Mouse (Mus musculus): ENCODE measurements around the gene Adamts8. TPM values are rescaled to one million over a fixed set of nuclear protein-coding genes. Genes with fewer than 3 reads are reported as not detected.

Gene Adamts8
- total RNA-seq, 2 experiments from 2014 or later = 4.1 to 4.5 TPM

DNA sequence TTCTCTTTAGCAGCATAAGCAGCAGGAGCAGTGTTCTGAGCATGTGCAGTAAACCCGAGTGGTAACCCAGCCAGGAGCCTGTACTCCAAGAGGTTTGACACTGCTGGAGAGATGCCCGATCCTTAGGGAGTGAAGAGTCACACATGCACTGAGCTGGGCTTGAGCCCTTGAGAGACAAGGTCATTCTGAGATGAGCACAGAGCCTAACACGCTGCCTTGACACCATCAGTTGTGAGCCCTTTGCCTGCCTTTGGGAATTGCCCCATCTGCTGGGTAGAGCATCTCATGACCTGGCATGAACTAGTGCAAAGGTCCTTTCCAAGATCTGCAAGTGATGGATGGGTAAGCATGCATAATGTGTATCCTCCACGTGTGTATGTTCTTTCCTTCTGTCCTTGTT lies 29.6 kb downstream of the Adamts8 start:
- DNase-seq (ENCODE audit: low spot score in 2 of 2) = no peak

DNA sequence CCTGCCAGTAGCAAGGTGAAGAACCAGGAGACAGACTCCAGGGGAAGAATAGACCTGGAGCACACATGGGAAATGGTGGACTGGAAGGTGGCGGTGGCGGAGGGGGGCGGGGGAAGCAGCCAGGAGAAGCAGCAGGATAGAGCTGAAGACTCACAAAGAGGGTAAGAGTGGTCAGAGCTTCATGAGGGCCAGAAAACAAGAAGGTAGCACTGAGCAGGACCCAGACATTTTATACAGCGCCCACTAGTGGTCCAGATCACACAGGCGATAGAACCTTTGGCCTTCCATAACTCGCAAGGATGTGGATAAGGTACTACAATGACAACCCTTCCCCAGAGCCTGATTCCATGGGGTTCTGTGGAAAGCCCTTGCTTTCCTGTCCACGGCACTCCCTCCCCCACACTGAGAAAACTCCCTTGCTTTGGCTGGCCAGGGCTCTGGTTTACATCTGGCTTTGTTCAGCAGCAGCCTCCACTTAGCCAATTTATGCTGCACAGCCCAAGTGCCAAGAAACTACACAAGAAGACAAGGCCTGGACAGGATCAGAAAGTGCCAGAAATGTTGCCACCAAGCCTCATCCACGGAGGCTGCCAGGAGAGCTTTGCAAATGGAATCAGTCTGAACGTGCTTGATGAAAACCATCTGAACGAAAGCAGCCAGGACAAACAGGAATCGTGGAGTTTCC lies 34.1 kb downstream of the Adamts8 start:
- no peak for DNase-seq (ENCODE audit: low spot score in 2 of 2)

DNA sequence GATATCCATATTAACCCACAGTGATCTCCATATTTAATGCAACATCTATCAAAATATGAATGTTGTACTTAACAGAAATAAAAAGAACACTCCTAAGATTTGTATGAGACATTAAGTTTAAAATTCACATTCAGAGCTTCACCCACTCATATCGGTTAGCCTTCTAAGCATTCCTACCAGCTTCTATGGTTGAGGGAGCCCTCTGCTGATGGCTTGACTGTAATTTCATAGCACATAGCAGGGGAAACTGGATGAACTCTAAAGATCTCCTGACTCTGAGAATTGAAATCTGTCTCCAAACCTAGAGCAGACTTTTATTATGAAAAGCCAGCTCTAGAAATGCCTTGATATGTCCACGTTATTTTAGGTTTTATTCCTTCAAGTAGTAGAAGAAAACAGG lies 38.1 kb downstream of the Adamts8 start:
- DNase-seq (ENCODE audit: low spot score in 2 of 2) = no peak

DNA sequence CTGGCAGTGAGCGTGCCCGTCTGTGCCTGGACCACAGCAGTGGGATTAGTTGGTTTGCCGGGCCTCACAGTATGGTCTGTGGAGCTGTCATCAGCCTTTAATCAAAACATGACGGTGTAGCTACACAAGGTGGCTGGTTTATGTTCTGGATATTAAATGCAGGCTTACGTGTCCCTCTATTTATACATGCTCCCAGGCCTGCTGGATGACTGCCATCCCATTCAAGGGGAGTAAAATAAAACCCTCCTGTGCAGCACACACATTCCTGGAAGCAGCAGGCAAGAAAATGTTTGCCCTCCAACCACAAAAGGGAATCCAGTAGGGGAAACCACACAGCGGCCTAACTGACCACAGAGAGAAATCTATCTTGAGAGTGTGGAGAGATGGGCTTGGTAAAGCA lies 43.4 kb downstream of the Adamts8 start:
- no peak for DNase-seq (ENCODE audit: low spot score in 2 of 2)

DNA sequence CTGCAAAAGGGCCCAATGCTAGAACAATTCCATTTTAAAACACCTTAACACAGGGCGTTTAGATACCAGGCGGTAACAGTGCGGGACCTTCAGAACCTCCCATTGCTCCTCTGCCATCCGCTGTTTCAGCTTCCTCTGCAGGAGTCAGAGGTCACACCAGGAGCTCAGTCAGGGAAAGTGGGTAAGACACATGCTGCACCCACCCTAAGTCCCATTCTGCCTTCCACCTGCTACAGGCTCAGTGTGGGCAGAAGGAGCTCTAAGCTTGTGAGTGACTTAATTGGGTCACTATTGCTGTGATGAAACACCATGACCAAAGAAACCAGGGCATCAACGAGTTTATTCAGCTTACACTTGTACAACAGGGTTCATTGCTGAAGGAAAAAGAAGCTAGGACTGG lies 50.7 kb downstream of the Adamts8 start:
- DNase-seq (ENCODE audit: low spot score in 2 of 2) = no peak

DNA sequence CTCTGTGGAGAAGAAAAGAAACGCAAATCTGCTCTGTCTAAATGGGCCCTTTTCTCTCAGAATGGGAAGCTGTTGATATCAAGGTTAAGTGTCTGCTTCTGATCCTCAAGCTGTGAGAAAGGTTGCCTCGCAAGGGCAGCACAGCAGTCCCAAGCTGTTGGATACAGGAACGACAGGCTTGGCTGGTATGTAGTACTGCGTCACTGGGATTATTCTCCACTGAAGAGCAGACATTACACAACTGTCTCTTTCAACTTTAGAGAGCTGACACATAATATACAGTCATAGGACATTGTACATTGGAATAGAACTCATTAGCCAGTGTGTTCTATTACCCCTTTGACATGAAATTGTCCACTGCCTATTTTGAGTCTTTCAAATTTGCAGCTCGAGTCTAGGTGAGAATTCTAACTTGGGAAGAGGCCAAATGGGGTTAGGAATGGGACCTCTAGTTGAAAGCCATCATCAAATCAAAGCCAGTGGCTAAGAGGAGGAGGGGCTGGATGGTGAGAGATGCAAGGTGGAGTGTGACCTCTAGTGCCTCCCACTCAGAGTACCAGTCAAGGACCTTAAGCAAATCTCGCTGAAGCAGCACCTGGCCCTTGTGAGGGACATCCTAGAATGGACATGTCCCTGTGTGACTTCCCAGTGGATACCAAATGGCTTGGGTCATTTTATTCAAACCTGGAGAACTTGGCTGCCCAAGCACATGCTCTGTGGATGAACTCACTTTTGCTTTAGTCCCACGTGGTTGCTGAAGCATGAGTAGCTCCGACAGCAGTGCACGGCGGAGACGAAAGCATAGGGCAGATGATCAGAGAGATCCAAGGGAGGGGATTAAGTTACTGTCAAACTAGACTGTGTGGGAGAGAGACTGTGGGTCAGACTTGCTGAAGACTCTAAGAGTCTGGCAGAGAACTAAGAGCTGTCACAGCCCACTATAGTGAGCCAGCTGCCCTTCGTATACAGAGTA lies 54.5 kb downstream of the Adamts8 start:
- no peak for DNase-seq (ENCODE audit: low spot score in 2 of 2)

DNA sequence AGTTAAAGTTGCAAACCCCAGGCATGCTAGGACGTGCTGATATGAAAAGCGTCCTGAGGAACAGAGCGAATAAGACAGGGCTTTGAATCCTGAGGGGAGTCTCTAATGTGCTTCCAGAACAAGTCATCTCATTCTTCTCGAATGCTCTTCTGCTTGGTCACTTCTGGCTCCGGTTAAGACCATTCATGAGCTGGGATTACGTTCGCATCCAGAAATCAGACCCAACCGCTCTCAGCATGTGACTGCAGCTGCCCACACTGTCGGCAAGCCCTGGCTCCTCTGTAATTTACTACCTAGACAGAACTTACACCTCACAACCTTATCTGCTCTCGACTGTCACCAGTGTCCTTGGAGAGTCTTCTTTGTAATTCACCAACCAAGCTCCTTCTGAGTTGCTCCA lies 58.3 kb downstream of the Adamts8 start:
- DNase-seq (ENCODE audit: low spot score in 2 of 2) = no peak

DNA sequence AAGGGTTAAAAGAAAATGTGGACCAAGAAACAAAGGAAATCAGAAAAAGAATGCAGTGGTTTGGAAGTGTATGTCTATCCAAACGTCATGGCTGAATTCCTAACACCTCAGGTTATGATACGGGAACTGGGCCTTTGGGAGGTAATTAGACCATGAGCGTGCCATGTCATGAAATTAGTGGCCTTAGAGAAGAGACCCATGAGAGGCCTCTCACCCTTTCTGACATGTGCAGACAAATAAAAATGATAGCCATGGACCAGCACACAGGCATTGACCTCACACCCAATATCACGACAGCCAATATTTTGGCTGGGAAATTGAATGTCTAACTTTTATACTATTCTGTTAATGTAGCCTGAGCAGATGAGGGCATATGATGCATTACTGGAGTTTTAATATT lies 60.2 kb downstream of the Adamts8 start:
- no peak for DNase-seq (ENCODE audit: low spot score in 2 of 2)

DNA sequence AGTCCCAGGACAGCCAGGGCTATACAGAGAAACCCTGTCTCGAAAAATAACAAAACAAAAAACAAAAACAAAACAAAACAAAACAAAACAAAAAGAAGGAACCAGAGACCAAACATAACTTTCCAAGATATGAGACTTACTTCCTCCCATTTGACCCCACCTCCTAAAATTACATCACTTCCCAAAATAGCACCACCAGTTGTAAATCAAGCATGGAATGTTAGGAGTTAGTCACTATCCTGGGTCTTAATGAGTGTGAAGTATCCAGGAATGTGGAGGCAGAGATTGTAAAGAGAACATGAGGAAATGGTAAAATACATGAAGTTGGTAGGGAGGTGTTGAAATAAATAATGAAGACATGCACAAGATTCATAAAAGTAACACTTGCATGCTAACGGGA lies 67.0 kb downstream of the Adamts8 start:
- DNase-seq (ENCODE audit: low spot score in 2 of 2) = no peak

DNA sequence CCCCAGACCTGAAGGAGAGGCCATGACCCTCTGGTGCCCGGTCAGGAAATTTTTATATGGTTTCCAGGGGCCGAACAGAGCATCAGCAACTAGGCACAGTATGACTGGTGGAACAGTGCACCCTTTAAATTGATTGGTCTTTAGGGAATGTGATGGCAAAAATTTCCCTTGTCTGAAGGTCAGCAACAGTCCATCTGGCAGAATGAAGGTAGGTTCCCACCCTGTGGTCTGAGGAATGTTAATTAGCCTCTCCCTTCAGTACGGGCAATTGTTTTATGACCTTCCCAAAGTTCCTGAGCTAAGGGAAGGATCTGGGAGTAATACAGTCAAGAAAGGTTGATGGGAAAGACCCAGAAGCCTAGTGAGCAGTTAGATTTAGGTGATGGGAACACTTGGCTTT lies 67.7 kb downstream of the Adamts8 start:
- DNase-seq (ENCODE audit: low spot score in 2 of 2) = no peak

DNA sequence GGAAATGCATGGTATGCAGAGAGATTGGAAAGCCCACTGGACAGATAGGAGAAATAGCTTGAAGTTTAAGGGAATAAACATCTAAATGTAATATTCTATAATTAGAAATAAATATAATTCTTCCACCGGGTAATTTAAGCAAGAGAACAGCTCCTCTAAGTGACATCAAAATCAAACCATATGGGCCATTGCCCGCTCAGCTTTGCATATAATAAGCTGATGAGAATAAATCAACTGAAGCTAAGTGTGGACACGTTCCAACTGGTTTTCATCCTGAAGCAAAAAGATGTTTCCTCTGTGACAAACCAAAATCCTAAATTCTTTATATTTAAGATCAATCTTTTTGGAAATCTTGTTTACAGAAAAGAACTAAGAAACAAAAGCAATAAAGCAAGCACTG lies 68.4 kb downstream of the Adamts8 start:
- no peak for DNase-seq (ENCODE audit: low spot score in 2 of 2)

DNA sequence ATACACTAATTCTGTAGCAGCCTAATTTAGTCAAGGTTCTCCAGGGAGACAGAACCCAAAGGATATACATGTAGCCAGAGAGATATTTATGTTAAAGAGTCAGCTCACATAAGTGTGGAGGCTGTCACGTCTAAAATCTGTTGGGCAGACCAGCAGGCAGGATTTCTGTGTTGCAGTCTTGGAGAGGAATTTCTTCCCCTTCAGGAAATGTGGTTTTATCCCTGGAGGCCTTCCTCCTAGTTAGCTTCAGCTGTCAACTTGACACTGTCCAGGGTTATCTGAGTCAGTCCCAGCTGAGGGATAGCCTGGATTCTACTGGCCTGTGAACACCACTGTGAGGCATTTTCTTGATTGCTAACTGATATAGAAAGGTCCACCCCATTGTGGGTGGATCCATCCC lies 69.2 kb downstream of the Adamts8 start:
- DNase-seq (ENCODE audit: low spot score in 2 of 2) = no peak

DNA sequence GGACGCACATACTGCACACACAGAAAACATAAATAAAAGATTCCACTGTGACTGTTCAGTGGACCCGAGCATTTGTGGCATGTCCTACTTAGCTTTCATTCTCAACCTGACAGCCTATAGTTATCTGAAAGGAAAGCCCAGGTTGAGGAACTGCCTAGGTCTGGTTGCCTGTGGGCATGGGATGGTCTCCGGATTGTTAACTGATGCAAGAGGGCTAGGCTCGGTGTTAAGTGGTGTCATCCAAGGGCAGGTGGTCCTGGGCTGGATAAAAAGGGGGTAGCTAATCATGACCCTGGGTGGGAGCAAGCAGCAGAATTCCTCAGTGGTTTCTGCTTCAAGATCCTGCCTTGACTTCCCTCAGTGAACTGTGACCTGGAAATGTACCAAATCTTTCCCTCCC lies 70.3 kb downstream of the Adamts8 start:
- no peak for DNase-seq (ENCODE audit: low spot score in 2 of 2)

DNA sequence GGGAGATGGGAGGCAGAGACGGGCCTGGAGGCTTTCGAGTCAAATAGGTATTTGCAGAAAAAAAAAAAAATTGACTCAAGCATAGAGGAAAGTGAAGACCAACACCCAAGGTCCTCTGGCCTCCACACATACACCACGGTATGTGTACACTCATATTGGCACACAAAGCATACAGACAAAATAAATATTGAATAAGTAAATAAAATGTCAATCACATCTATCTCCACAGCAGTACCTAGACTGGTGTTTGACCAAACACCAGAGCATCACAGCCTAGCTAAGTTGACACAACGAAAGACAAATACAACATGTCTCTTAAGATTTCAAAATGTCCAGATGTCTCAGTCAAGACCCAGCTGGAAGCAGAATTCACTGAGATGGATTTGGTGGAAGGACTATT lies 71.1 kb downstream of the Adamts8 start:
- no peak for DNase-seq (ENCODE audit: low spot score in 2 of 2)

Other genes with a start within 250 kb of the Adamts8 start
- 1 to 10 TPM; 5.1 to 5.6 TPM for gene Adamts15, start 20.1 kb upstream of the Adamts8 start, total RNA-seq (2021)
- gene Zbtb44, start 88.1 kb downstream of the Adamts8 start, total RNA-seq (2021) = 10 to 100 TPM; 41.3 to 43.5 TPM
- gene St14, start 189.3 kb downstream of the Adamts8 start, total RNA-seq (2021) = 1 to 10 TPM; 1.1 to 1.2 TPM